Mouse (Mus musculus): Measurements from ENCODE around the gene Axin1. TPM values are rescaled to one million over a fixed set of nuclear protein-coding genes. Genes with fewer than 3 reads are reported as not detected.
"Not testable (repeated sequence)": the region's sequence is repeated elsewhere in the genome, so short reads cannot be mapped to it uniquely, and the experiment has no call there.

Gene Axin1
- polyA plus RNA-seq, 1 experiment from 2014 or later, result 12.1 TPM

- ATAC-seq, result no peak
- peaks cover 19% of the 10 kb centered on the region for H3K4me1 ChIP-seq
- H3K9me3 ChIP-seq (replicated peaks), result no peaks in the 10 kb centered on the region
- H3K27me3 ChIP-seq, result peaks cover 65% of the 10 kb centered on the region
- H3K4me3 ChIP-seq, result peak overlapping the region; percentile 82
- no peaks in the 10 kb centered on the region for H3K36me3 ChIP-seq (ENCODE audit: poor library complexity, severe bottlenecking)
- peak overlapping the region; percentile 85 for H3K9ac ChIP-seq
- 18% methylated on average over 14 of the region's 14 CpGs for WGBS
- no peak overlapping the region for H3K27ac ChIP-seq
- peak overlapping the region; percentile 95 for H3K4me2 ChIP-seq
Observed at GRCm38 (mm10) chr17:26112751-26113150, 25.7 kb upstream of the Axin1 start.

GRCm38 (mm10) chr17:26113181-26113948 is 25.1 kb upstream of the Axin1 start, which contains the start of gene Tmem8:
TSS of gene Tmem8 (plus strand) at chr17:26113299.
- no peak within 1 kb of the TSS for H3K27ac ChIP-seq

GRCm38 (mm10) chr17:26114061-26114460 is 24.4 kb upstream of the Axin1 start:
- no peaks in the 10 kb centered on the region for H3K9me3 ChIP-seq (replicated peaks)
- H3K36me3 ChIP-seq (ENCODE audit: poor library complexity, severe bottlenecking), result no peaks in the 10 kb centered on the region
- H3K27ac ChIP-seq, result no peak overlapping the region
- H3K4me3 ChIP-seq, result peak overlapping the region; percentile 82
- peaks cover 19% of the 10 kb centered on the region for H3K4me1 ChIP-seq
- H3K9ac ChIP-seq, result peak overlapping the region; percentile 85
- ATAC-seq, result 0 out of 2 replicates have a peak, but pooled peaks have one; percentile 5
- 12% methylated on average over 8 of the region's 8 CpGs for WGBS
- peak overlapping the region; percentile 95 for H3K4me2 ChIP-seq
- H3K27me3 ChIP-seq, result peaks cover 74% of the 10 kb centered on the region

More at GRCm38 (mm10) chr17:26113181-26113948, 25.1 kb upstream of the Axin1 start, which contains the start of gene Tmem8:
- WGBS, result under 1% methylated on average over 52 of the region's 75 CpGs
- Histone ChIP-seq H3K9ac (peak within 1 kb of the TSS; percentile 85), H3K9me3 (replicated peaks) (no peaks in the 10 kb centered on the region), H3K4me1 (peaks cover 19% of the 10 kb centered on the region), H3K27me3 (peaks cover 70% of the 10 kb centered on the region), H3K36me3 (ENCODE audit: poor library complexity, severe bottlenecking) (no peaks in the 10 kb centered on the region), H3K4me3 (peak within 1 kb of the TSS; percentile 82), H3K4me2 (peak within 1 kb of the TSS; percentile 95)
- ATAC-seq, result peak; percentile 82

GRCm38 (mm10) chr17:26114461-26114860 is 24.0 kb upstream of the Axin1 start:
- H3K4me3 ChIP-seq; H3K4me2 ChIP-seq; H3K9ac ChIP-seq; ATAC-seq; H3K36me3 ChIP-seq (ENCODE audit: poor library complexity, severe bottlenecking); H3K27ac ChIP-seq; H3K9me3 ChIP-seq (replicated peaks): not testable (repeated sequence)
- Histone ChIP-seq H3K27me3 (peaks cover 78% of the 10 kb centered on the region), H3K4me1 (peaks cover 19% of the 10 kb centered on the region)
- WGBS, result 71% methylated on average over 7 of the region's 7 CpGs

GRCm38 (mm10) chr17:26115205-26115898 is 23.1 kb upstream of the Axin1 start:
- H3K9ac ChIP-seq, result no peak overlapping the region
- H3K27ac ChIP-seq, result no peak overlapping the region
- H3K36me3 ChIP-seq (ENCODE audit: poor library complexity, severe bottlenecking), result no peaks in the 10 kb centered on the region
- ATAC-seq, result no peak
- H3K4me1 ChIP-seq, result peaks cover 19% of the 10 kb centered on the region
- H3K9me3 ChIP-seq (replicated peaks), result no peaks in the 10 kb centered on the region
- 86% methylated on average over 7 of the region's 7 CpGs for WGBS
- H3K4me2 ChIP-seq, result no peak overlapping the region
- H3K27me3 ChIP-seq, result peaks cover 80% of the 10 kb centered on the region
- H3K4me3 ChIP-seq, result no peak overlapping the region

- Histone ChIP-seq H3K27ac (no peak overlapping the region), H3K9ac (no peak overlapping the region), H3K36me3 (ENCODE audit: poor library complexity, severe bottlenecking) (no peaks in the 10 kb centered on the region), H3K4me3 (no peak overlapping the region), H3K4me2 (no peak overlapping the region), H3K27me3 (peaks cover 74% of the 10 kb centered on the region), H3K9me3 (replicated peaks) (no peaks in the 10 kb centered on the region), H3K4me1 (peaks cover 14% of the 10 kb centered on the region)
- WGBS, result 63% methylated on average over 3 of the region's 3 CpGs
- ATAC-seq, result no peak
Observed at GRCm38 (mm10) chr17:26115956-26116487, 22.5 kb upstream of the Axin1 start.

- Histone ChIP-seq H3K4me1 (peaks cover 9% of the 10 kb centered on the region), H3K4me2 (no peak overlapping the region), H3K4me3 (no peak overlapping the region), H3K27ac (no peak overlapping the region), H3K9me3 (replicated peaks) (no peaks in the 10 kb centered on the region), H3K27me3 (peaks cover 68% of the 10 kb centered on the region), H3K9ac (no peak overlapping the region), H3K36me3 (ENCODE audit: poor library complexity, severe bottlenecking) (no peaks in the 10 kb centered on the region)
- WGBS, result 88% methylated on average over 17 of the region's 17 CpGs
- ATAC-seq, result no peak
Observed at GRCm38 (mm10) chr17:26116503-26117258, 21.8 kb upstream of the Axin1 start.

GRCm38 (mm10) chr17:26119766-26120710 is 18.4 kb upstream of the Axin1 start:
- 48% methylated on average over 33 of the region's 33 CpGs for WGBS
- Histone ChIP-seq H3K4me3 (no peak overlapping the region), H3K9ac (no peak overlapping the region), H3K4me1 (peaks cover 19% of the 10 kb centered on the region), H3K27ac (no peak overlapping the region), H3K9me3 (replicated peaks) (no peaks in the 10 kb centered on the region), H3K27me3 (peaks cover 45% of the 10 kb centered on the region), H3K36me3 (ENCODE audit: poor library complexity, severe bottlenecking) (peaks cover under 1% of the 10 kb centered on the region; the same call in 1 of the 2 replicates), H3K4me2 (no peak overlapping the region)
- peak; percentile 20; the same call in 1 of the 2 replicates for ATAC-seq

GRCm38 (mm10) chr17:26122431-26123140 is 15.9 kb upstream of the Axin1 start:
- H3K4me3 ChIP-seq, result no peak overlapping the region
- WGBS, result 62% methylated on average over 5 of the region's 5 CpGs
- no peaks in the 10 kb centered on the region for H3K9me3 ChIP-seq (replicated peaks)
- H3K4me1 ChIP-seq, result peaks cover 22% of the 10 kb centered on the region
- no peak overlapping the region for H3K9ac ChIP-seq
- no peak overlapping the region for H3K4me2 ChIP-seq
- ATAC-seq, result 0 out of 2 replicates have a peak, but pooled peaks have one; percentile 16
- H3K27me3 ChIP-seq, result peaks cover 21% of the 10 kb centered on the region
- H3K27ac ChIP-seq, result no peak overlapping the region
- peaks cover 26% of the 10 kb centered on the region for H3K36me3 ChIP-seq (ENCODE audit: poor library complexity, severe bottlenecking)

GRCm38 (mm10) chr17:26123267-26123684 is 15.2 kb upstream of the Axin1 start, which contains the start of gene Mrpl28:
TSS of gene Mrpl28 (plus strand) at chr17:26123500.
- no peak within 1 kb of the TSS for H3K27ac ChIP-seq
- peak within 1 kb of the TSS; percentile 92 for H3K4me3 ChIP-seq
- H3K36me3 ChIP-seq (ENCODE audit: poor library complexity, severe bottlenecking), result peaks cover 33% of the 10 kb centered on the region
- peak within 1 kb of the TSS; percentile 90 for H3K9ac ChIP-seq
- H3K9me3 ChIP-seq (replicated peaks), result no peaks in the 10 kb centered on the region
- ATAC-seq, result peak; percentile 94
- peaks cover 15% of the 10 kb centered on the region for H3K27me3 ChIP-seq
- H3K4me2 ChIP-seq, result peak within 1 kb of the TSS; percentile 80
- under 1% methylated on average over 32 of the region's 32 CpGs for WGBS
- H3K4me1 ChIP-seq, result peaks cover 22% of the 10 kb centered on the region
